Mouse (Mus musculus): ENCODE measurements around the gene Gpr3.
A peak's percentile ranks its signal among the peaks of the same experiment; 100 is the strongest.

Gene Gpr3

DNA sequence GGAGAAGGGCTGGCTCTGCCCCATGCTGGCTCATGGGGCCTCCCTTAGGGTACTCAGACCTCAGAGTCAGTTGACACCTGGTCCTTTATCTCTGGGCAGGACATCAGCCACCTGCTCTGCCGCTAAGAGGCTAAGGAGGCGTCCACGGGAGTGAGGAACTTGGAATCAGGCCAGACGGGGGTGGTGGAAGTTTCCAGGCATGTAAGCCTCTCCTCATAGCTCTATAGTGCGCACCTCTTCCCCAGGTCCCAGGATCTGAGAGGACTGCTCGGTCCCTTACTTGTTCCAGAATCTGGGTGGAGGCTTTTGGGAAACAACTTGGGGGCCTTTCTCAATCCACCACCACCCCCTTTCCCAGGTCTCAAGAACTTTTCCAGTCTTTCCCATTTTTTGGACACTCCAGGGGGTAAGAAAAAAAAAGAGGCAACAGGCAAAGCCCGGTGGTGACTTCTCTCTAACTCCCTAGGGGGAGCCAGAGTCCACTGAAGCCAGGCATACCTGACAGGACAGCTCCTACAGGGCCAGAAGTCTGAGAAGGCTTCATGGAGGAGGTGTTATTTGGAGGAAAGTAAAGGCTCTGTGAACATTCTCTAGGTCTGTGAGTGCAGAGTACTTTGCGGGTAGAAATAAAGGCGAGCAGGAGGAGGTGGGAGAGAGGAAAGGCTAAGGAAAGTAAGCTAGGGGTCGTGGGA is 21.1 kb upstream of the Gpr3 start:
- peak; percentile 69 for DNase-seq (ENCODE audit: low spot score)

DNA sequence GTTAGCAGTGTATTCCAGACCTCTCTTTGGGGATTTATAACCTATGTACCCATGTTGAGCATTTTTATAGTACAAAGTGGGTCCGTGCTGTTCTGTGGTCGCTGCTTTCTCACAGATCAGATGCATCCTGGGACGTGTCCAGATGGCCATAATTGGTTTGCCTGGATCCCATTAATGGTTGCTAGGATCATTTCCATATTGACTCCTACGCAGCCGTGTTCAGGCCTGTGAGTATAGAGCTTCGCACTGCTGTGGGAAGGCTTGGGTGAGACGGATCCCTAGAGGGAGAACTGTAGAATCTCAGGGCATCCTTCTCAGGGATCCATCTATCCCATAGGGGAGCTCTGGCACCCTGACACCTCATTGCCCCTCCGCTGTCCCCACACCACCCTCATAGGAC is 17.2 kb upstream of the Gpr3 start:
- DNase-seq (ENCODE audit: low spot score), result no peak

DNA sequence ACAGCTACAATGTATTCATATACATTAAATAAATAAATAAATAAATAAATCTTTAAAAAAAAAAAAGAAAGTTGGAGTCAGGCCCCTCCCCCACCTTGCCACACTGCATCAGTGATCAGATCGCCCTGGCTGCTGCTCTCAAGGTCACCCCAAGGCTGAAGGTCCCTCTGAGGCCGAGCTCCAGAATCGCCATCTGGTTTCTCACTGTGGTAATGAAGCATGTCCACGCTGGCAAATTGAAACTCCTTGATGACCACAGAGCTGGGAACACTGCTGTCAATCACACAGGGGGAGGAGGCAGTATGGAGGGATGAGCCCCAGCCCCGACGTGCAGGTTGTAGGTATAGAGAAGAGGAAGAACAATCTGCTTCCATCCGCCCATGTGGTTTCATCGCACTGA is 15.3 kb upstream of the Gpr3 start:
- DNase-seq (ENCODE audit: low spot score), result peak; percentile 55

DNA sequence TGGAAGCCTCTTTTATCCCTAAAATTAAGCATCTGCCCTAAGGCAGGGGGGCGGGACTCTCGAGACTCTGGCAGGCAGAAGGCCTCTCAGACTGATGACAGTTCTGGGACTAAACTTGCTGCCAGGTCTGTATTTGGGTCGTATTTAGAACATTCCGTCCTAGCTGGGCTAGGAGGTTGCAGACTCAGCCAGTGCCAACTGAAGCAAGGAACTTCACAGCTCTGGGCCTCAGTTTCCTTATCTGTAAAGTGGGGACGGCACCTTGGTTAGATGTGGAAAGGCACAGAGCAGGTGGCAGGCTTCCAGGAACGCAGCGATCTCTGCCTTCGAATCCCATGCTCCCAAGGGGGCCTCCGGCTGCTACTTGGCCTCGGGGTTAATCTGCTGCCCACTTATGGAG is 13.7 kb upstream of the Gpr3 start:
- no peak for DNase-seq (ENCODE audit: low spot score)

DNA sequence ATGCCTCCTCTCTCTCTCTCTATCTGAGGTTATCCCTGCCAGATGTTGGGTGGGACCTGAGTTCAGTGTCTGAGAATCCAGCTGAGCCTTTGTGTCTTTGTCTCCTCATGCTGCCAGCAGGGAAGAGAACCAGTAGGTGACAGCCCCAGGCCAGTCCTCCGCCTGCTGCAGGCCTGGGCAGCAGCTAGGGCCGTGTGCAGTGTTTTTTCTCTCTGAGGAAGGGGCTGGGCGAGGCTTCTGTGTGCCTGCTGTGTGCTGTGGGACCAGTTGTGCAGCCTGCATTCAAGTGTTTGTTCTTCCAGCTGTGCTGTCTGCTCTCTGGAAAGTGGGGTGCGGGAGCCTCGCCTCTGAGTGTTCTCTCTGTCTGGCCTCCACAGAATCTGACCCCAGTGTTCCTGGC is 11.5 kb upstream of the Gpr3 start:
- DNase-seq (ENCODE audit: low spot score), result no peak

DNA sequence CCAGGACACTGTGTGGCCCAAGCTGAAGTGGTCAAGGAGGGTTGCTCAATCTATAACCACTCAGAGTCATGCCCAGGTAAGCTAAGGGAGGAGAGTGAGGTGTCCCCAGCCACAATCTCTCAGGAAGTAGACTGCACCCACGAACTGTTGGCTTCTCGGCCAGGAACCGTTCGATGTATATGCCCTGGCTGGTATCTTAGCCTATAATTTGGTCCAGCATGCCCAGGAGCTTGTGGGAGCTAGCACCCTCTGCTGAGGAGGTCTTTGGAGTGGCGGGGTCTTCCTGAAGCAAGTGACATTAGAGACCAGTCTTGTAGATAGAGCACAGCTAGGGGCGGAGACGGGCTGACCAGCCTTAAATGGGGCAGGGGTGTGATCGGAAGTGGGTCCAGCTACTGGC is 9.4 kb upstream of the Gpr3 start:
- DNase-seq (ENCODE audit: low spot score), result no peak

DNA sequence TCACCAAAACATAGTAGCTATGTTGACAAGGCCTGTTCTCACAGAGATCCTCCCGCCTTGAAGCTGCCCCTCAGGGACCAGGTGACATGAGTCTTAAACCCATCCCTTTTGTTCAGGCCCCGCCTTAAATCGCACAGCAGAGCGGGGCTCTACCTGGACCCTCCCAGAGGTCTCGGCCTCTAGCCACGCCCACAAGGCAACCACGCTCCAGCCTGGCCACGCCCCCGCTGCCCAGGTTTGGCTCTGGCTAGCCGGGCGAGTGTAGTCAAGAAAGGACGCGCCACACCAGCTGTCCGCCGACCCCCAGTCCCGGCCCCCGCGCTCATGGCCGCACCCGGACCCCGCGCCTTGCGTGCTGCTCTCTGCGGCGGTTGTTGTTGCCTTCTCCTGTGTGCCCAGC is 8.3 kb upstream of the Gpr3 start:
- DNase-seq (ENCODE audit: low spot score), result peak; percentile 66

DNA sequence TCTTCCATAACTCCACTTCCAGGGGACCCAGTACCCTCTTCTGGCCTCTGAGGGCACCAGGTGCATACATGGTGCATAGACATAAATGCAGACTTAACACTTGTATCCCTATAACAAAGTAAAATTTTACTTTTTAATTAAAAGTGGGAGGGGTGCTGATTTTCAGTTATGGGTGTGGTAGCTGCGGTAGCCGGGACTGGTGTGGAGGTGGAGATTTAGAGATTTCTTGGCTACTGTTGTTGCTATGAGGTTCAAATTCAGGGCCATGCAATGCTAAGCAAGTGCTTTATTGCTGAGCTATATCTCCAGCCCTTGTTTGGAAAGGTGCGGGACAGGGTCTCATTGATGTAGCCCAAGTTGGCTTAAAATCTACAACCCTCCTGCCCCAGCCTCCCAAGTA is 6.4 kb upstream of the Gpr3 start:
- no peak for DNase-seq (ENCODE audit: low spot score)

DNA sequence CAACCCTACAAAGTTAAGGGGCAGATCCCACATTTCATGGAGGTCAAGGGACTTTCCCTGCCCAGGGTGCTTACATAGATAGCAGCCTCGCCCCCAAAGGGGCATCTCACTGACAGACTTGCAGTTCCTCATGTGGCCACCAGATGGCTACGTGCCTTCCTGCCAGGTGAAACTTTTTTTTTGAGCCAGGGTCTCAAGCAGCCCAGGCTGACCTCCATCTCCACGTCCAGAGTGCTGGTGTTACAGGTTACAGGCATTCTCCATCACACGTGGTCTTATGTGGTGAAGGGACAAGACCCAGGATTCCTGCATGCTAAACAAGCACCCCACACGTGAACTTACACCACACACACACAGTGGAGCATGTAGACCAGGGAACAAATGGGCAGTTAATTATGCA is 5.3 kb upstream of the Gpr3 start:
- DNase-seq (ENCODE audit: low spot score), result peak; percentile 87

DNA sequence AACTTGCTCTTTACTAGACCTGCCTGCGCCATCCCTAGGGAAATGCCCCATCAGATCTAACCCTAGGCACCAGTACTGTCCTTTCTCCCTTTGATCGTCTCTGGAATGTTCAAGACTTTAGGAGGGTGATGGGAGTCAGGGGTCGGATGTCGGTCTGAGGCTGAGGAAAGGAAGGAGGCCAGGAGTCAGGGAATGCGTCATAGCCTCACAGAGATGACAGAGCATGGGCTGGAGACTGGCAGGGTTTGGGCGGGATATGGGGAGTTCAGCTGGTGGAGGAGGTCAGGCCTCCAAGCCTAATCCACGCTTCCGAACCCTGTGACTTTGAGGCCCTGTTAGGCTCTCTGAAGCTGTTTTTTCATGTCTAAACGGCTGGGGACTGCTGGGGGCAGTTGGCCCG is 1.3 kb upstream of the Gpr3 start:
- no peak for DNase-seq (ENCODE audit: low spot score)

DNA sequence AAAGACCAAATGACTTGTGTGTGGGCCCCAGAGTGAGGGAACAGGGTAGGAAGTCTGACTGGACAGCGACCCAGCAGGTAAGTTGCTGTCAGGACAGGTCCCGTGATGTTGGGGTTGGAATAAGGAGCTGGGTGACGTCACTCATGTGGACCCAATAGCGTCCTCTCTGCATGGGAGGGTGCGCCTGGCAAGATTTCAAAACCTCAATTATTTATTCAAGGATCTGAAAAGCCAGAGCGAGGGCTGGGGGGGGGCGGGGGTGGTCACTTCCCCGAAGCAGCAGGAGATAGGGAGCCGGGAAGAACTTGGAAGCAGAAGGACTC is 893 bp upstream of the Gpr3 start:
- DNase-seq (ENCODE audit: low spot score), result peak; percentile 44

DNA sequence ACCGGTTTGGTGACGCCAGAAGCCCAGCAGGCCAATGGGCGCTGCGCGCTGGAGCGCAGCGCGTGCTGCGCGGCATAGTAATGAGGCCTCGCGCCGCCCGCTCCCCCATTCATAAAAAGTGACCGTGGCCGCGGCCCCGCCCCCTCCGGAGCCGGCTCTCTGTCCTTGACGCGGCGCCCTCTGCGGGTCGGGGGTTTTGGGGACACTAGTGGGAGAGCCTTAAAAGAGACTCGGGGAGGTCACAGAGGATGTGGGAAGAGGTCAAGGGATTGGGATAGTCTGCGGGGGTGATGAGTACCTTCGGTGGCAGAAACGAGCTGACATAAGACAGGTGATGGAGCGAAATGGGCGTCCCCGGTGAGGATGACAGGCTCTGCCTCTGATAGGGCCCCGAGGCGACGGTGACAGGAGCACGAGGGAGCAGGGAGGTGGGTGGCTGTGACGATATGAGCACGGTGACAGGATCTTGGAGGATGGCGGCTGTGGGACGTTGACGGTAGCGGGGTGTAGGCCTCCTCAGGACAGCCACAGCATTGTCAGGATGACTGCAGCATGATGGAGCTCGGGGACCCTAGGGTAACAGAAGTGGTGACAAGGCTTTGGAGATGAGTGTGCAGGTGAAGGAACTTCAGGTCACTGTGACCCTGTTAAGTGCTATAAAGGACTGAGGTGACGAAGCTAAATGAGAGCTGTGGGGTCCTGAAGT is 379 bp upstream of the Gpr3 start:
- DNase-seq (ENCODE audit: low spot score), result peak; percentile 87

DNA sequence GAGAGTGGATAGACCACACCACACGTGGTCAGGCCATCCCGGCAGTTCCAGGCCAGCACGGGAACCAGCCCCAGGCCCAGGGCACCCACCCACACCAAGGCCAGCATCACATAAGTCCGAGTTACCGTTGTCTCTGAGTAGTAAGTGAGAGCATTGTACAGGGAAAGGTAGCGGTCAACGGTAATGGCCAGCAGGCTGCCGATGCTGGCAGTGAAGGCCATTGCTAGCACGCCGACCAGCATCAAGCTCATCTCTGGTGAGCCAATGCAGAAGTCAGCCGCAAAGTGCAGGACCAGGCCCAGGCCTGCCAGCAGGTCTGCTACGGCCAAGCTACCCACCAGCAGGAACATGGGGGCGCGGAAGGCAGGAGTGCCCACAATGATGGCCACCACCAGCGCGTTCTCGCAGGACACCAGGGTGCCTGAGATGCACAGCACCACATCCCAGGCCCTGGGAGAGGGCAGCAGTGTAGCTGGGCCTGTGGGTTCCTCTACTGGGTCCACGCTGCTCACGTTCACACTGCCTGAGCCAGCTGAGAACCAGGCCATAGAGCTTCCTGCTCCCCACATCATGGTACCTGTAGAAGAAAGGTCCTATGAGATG is 1.4 kb downstream of the Gpr3 start:
- DNase-seq (ENCODE audit: low spot score), result no peak

DNA sequence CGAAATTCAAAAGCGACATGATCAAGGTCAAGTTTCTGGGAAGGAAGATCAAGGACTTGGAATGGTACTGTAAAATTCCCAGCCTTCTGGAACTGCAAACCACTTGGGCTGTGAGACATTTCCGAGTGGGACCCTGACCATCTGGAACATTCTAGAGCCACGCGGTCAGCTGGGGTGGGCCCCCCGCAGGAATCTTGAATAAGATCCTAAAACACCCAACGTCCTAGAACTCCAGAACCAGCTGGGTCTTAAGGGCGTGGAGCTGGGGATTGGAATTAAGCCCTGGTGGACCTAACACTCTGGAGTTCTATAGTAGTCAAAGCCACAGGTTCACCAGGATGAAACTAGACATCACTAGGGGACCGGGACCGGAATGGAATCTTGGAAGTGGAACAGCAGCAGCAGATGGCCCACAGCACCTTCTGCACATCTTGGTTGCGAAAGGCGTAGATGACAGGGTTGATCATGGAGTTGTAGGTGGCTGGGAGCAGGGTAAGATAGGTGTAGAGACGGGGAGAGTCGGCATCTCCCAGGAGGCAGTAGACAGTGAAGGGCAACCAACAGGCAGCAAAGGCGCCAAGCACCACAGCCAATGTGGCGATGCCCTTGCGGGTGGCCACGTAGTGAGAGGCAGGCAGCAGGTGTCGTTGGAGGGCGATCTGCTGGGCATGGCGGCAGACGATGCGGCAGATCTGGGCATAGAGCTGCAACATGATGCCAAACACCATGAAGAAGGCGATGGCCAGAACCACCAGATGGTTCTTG is 2.1 kb downstream of the Gpr3 start:
- no peak for DNase-seq (ENCODE audit: low spot score)

DNA sequence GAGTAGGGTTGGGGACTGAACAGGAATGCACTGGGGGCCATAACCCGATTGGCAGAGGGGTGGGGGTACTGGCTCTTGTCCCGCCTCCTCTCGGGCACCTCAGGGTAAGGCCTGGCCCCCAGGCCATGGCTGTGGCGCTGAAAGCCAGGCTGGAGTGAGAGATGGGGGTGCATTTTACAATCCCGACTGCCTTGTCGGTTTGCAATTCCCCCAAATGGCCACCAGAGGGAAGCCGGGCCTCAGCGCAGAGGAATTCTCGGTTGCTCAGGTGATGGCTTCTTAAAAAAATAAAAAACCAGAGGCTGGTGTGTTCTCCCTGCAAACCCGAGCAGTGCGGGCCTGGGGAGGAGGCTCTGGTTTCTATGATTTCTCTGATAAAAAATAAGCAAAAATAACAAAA is 3.0 kb downstream of the Gpr3 start:
- peak; percentile 84 for DNase-seq (ENCODE audit: low spot score)

DNA sequence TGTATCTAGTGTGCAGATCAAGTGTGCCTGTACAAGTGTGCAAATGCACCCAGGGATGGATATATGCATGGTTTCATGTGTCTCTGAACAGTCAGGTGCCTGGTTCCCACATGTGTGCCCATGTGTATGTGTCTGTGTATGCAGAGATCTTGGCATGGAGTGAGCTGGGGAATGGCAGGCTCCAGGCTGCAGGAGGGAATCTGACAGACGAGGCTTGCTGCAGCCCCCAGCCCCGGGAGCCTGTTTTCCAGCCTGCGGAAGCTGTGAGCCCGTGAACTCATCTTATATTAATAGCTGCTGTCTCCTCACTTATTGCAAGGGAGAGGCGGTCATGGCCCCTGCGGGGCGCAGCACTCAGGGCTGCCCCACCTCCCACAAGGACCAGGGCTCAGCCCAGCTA is 8.0 kb downstream of the Gpr3 start:
- no peak for DNase-seq (ENCODE audit: low spot score)

DNA sequence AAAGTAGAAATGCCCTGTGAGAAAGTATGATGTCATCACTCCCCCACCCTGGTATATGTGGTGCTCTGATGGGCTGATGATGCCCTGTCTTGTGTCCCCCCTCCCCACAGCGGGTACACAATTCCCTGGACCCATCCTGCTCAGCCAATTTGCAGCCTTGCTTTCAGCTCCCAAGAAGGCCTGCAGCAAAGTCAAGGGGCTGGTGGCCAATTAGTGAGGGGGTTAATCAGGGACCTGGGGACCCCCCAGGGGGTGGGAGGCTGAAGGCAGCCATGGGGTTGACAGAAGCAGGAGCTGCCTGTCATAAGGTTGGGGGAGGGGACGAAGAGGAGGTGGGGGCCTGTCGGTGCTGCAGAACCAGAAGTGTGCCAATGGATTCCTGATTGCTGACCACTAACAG is 8.7 kb downstream of the Gpr3 start:
- DNase-seq (ENCODE audit: low spot score), result no peak

DNA sequence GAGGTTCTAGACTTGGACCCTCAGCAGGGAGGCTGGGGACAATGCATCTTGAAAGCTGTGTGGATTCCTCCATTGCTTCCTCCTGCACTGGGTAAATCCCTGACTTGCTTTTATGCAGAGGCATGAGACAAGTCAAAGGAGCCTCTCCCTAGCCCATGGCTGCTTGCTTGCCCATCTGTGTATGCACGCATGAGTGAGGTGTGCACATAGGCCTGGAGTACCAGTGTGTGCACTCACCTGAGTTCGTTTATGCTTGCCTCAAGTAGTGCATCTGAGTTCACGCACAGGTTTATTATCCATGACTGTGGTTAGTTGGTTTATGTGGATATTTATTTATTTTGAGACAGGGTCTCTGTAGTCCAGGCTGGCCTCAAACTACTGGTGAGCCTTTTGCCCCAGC is 10.1 kb downstream of the Gpr3 start:
- DNase-seq (ENCODE audit: low spot score), result no peak

DNA sequence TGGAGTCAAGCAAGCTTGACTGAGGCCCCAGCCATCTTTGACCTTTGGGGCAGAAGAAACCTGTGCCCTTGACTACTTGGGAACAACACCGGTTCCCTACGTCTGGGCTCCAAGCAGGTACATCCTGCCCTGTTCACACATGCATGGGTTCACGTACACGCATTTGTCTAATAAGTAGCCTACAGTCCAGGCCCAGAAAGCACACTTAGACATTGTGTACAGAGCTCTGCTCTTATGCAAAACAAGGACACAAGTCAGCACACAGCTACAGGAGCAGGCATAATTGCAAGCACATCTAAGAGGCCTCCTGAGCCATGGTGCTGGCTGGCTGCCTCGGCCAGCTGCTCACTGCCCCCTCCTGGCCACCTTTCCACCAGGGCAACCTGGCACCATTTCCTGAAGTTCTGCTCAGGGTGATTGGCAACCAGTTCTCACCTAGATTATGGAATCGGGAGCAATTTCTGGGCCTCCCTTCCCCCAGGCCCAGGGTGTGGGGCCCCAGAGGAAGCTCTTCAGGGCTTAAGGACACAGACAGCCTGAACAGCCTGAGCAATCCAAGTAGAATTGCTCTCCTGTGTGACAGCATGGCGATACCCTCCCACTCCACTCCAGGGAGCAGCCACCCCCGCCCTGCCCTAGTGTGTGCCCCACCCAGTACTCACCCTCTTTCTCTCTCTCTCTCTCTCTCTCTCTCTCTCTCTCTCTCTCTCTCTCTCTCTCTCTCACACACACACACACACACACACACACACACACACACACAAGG is 11.1 kb downstream of the Gpr3 start:
- no peak for DNase-seq (ENCODE audit: low spot score)

DNA sequence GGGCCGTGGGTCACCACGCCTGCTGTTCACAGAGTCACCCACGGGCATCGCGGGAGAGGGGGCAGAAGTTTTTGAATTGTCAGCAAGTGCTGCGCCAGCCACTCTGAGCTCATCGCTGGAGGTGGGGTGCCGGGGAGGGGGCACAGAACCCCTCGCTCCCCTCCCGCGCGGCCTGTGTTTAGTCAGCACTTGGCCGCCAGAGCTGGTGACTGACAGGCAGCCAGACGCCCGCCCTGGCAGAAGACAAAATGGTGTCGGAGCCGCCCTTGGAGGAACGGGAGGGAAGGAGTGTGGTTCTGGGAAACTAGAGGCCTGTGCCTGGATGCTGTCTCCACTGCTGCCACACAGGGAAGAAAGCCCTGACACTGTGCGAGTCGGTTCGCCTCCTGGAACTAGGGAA is 12.0 kb downstream of the Gpr3 start:
- no peak for DNase-seq (ENCODE audit: low spot score)

DNA sequence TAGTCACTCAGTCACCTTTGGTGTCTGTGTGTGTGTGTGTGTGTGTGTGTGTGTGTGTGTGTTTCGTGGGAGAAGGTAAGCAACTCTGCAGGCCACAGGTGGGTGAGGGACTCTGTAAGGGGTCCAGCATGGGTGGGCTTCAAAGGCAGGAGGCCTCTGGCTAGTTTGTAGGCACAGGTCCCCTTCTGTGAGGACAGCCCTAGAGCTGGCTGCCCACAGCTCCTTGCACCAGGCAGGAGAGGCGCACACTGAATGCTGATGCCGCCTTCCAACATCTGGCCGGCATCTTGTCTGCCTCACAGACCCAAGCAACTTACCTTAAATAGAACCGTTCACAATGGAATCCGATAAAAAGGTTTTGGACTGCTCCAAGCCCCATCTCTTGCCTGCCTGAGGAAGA is 12.6 kb downstream of the Gpr3 start:
- DNase-seq (ENCODE audit: low spot score), result no peak

Measured in embryo, embryonic 10.5 days (tissue).